Mouse (Mus musculus) erythroblast, embryonic 14.5 days (primary cell): ENCODE measurements around the gene Spryd4.

Experiments
- GATA1 ChIP-seq: IDR thresholded peaks from 2 replicates; pipeline ENCODE4 v1.6.1; 2012; ENCODE audit warnings: low read length, inconsistent platforms, mixed read lengths
- TAL1 ChIP-seq: IDR thresholded peaks from 3 replicates; pipeline ENCODE4 v1.6.1; 2012; ENCODE audit warnings: low read length, inconsistent platforms, mixed read lengths

GRCm38 (mm10) chr10:128175996-128176755, 35.4 kb downstream of the Spryd4 start:
- no peak for TF ChIP-seq GATA1
- no peak for TF ChIP-seq TAL1
